Mouse (Mus musculus) myocyte (in vitro differentiated cells): Measurements from ENCODE around the gene Itih1.

Experiments
- CEBPB ChIP-seq: IDR thresholded peaks from 2 replicates; pipeline ENCODE4 v1.6.1; 2011; ENCODE audit warnings: mild to moderate bottlenecking, moderate library complexity; ENCODE audit not compliant: poor library complexity, insufficient read depth, severe bottlenecking
- E2F4 ChIP-seq: IDR thresholded peaks from one replicate; pipeline ENCODE4 v1.6.1; 2011; ENCODE audit warnings: mild to moderate bottlenecking, control low read depth, moderate library complexity; ENCODE audit not compliant: insufficient read depth
- MAX ChIP-seq: IDR thresholded peaks from one replicate; pipeline ENCODE4 v1.6.1; 2011; ENCODE audit warnings: low read depth, mild to moderate bottlenecking, control low read depth
- MYOD1 ChIP-seq, 3 experiments: IDR thresholded peaks; one replicate each; pipeline ENCODE4 v1.6.1; 2011; ENCODE audit warnings: control low read depth in 2 of 3, low read depth in 2 of 3, mild to moderate bottlenecking in 2 of 3, moderate library complexity in 1 of 3; ENCODE audit not compliant: insufficient read length in 2 of 3, control insufficient read depth in 1 of 3
- POLR2A ChIP-seq: IDR thresholded peaks from one replicate; pipeline ENCODE4 v1.6.1; 2011; ENCODE audit warnings: low read depth, mild to moderate bottlenecking, control low read depth, moderate library complexity; ENCODE audit not compliant: insufficient read length
- POLR2AphosphoS2 ChIP-seq: IDR thresholded peaks from one replicate; pipeline ENCODE4 v1.6.1; 2011; ENCODE audit warnings: low read depth, control low read depth; ENCODE audit not compliant: insufficient read length
- TCF12 ChIP-seq: IDR thresholded peaks from one replicate; pipeline ENCODE4 v1.6.1; 2011; ENCODE audit warnings: mild to moderate bottlenecking, control low read depth; ENCODE audit not compliant: poor library complexity, insufficient read depth, severe bottlenecking

- TF ChIP-seq POLR2AphosphoS2 (no peak), MAX (no peak), MYOD1 (IDR thresholded peaks at IDR 0.05; ENCODE audit: control insufficient read depth in 1 of 3, insufficient read length in 2 of 3, low read depth in 2 of 3) (no peak), POLR2A (no peak), CEBPB (no peak), E2F4 (no peak), TCF12 (no peak)
Observed at GRCm38 (mm10) chr14:30925492-30925891, 17.6 kb downstream of the Itih1 start.
